Mouse (Mus musculus): ENCODE results near the gene Dedd2.
A peak's percentile ranks its signal among the peaks of the same experiment; 100 is the strongest.

Dedd2 gene

DNA sequence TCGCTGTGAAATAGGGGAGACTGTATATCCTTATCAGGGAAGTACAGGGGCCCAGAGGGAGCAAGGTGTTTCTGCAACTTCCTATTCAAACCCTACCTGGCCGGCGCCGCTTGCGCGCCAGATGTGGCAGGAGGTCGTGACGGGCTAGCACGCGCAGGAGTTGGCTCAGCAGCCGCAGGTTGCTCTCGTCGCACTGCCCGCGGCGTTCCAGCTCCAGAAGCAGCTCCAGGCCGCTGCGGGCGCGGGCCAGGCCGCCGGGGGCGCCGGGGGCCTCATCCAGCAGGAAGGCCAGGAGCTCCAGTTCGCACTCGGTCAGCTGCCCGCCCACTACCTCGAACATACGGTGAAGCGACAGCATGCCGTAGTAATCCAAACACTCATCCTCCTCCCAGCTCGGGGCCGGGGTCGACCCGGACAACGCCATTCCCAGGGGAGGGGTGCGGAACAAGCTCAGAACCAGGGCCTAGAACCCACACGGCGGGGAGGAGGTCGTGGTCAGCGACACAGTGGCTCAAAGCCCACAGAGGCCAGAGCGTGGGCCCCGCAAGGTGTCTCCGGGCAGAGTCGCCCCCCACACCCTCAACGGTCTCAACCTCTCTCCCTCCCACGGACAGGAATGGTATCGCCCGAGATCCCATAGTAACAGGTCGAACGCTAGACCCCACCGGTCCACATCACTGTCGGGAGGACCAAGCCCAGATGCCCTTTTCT is 1.6 kb downstream of the Dedd2 start:
- no peak for DNase-seq (ENCODE audit: low read depth)

DNA sequence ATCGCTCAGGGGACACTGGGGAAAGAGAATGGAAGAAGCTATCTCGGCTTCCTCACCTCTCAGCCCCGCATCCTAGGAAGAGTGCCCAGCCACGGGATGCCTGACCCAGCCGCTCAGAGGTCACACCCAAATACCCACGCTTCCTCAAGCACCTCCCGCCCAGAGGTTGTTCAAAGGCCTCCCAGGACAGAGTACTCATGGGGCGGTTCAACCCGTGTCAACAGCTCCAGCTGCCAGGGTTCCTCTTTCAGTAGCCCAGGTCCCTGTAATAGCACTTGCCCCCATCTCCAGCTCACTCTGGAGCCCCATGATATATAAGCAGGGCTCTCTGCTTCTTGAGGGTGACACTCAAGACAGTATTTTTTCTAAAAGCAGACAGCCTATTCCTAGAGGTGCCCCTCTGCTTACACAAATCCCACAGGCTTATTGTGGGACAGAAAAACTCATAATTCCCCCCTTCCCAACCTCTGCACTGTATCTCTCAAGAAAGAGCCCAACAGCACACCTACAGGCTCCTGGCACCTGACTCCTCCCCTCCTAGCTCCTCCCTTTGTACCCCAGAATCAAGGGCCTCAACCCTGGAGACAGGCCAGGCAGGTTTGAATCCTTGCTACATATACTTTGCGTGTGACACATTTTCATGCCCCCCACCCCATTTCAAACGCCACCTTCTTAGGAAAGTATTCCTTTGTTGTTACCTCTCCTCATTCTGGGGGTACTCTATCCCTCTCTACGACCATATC is 2.6 kb downstream of the Dedd2 start:
- DNase-seq (ENCODE audit: low read depth) = no peak

DNA sequence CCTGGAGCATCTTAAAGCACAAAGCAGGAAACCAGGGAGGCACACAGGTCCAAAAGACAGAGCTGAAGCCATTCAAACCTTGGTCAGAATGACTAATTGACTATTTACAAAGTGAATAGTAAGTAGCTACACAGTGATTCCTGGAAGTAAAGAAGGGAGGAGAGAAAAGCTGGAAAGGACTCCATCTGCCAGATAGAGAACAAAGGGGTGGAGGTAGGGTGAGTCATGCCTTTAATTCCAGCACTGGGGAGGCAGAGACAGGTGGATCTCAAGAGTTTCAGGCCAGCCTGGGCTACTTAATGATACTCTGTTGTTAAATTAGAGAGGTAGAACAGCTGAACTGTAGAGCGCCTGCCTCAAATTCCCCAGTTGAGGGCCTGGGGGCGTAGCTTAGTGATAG is 6.2 kb downstream of the Dedd2 start:
- no peak for DNase-seq (ENCODE audit: low read depth)

DNA sequence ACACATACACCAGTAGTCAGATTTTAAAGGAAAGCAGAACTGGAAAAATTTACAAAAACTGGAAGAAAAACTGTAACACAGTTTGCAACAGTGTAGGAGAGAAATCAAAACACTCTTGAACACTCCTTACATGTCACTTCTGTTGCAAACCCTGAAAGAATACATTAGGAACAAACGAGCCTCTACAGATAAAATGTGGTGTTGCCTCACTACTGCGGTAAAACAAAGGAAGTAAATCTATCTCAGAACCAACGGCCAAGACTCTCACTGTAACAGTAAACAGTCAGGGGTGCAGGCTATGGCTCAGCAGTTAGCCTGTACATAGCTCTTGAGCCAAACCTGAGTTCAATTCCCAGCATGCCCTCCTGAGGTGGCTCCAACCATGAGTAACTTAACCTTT is 7.3 kb downstream of the Dedd2 start:
- DNase-seq (ENCODE audit: low read depth) = no peak

DNA sequence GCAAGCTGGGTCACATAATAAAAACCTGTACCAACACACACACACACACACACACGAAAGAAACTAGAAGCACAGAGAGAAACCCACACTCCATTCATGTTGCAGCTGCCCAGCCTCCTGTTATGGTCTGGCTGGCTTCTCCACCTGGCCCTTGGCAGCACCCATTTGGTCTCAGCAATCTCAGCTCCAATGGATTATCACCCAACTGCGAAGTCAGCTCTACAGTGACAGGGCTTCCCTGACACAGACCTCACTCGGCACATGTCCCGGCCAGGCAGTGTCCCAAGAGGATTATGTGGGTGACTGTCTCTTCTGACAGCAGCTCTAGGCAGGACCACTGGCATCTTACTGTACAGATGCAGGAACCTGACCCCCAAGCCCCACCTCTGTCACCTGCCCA is 9.9 kb downstream of the Dedd2 start:
- no peak for DNase-seq (ENCODE audit: low read depth)

DNA sequence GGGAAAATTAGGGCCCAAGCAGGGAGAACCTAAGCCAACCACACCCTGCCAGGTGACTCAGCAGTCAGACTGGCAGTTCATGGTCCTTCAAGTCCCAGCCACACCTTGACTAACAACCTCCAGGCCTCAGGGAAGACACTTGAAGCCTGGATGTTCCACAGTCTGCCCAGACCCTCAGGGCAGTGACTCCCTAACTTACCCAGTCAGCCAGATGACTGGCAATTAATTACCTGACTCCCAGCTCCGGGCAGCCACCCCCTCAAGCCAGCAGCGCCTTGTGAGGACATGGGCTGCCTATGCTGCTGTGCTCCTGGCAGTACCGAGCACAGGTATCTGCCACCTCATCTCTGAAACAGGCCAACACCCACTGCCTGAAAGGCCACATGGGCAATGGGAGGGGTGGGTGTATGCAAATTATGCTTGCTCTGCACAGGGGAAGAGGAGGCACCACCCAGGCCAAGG is 11.2 kb downstream of the Dedd2 start:
- no peak for DNase-seq (ENCODE audit: low read depth)

DNA sequence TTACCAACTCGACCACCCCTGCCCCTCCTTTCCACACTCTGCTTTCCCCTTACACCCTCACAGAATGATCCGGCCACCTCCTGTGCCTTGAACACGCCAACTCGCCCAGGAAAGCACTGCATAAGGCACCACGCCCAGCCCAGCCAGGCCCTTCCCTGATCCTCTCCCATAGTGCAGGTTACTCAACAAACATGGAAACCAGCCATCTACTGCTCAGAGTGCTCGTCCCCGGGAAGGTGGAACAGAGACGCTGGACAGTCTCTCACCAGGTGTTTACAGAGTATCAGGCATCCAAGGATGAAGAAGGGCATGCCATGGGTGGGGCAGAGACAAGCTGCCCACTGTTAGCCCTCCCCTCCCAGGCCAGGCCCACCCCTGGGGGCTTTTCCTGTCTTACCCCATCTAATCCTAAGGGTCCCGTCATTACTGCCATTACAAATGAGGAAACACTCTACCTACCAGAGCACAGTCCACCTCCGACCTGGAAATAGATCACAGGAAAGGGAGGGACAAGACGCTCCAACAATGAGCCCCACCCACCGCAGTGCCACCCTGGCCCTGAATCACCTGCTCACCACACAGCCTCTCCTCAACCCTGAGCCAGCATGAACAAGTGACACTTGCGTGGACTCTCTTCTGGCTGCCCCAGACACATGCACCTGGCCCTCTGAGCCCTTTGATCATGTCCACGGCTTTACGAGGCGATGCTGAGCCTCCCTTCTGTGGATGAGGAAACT is 14.2 kb downstream of the Dedd2 start:
- no peak for DNase-seq (ENCODE audit: low read depth)

DNA sequence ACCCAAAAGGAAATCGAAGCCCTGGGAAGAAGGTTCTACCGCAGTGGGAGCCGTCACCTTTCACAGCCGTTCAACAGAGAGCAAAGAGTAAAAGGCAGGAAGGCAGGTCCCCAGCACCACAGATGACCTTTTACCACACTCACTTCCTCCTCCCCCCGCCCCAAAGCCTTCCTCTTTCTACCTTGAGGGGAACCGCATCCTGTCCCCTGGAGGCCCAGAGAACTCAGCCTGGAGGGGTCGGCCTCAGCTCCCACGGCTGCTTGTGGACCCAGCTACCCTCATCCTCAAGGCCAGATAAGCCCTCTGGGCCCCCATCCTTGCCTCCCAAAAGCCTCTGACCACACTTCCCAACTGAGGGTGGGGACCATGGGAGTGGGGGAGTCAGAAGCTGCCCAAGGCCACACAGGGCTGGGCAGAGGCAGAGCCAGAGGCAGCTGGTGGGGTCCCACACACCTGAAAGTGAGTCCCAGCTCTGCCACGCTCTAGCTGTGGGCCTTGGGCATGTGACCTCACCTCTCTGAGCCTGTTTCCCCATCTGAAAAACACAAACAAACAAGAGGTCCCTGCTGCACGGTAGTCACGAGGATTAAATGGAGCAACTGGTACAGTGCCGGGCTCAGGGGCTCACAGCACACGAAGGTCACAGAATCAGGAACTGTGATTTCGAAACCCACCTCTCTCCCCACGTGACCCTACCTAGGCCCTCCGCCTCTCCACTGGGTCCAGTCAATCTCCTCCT is 14.9 kb downstream of the Dedd2 start:
- DNase-seq (ENCODE audit: low read depth) = no peak

DNA sequence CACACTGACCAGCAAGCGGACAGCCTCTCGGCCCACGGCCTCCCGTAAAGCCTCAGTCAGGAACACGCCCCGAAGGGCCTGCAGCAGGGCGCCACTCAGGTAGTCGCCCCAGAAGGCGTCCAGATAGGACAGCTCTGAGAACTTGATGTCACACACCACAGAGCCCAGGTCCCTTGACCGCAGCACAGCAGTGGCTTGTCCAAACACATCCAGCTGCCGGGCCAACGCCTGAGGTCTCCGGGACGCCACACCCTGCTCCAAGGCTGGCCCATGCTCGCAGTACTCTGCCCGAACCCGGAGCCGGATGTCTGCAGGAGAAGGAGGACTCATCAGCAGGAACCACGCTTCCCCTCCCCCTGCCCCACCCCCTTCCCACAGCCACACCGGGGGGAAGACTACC is 16.8 kb downstream of the Dedd2 start:
- no peak for DNase-seq (ENCODE audit: low read depth)

DNA sequence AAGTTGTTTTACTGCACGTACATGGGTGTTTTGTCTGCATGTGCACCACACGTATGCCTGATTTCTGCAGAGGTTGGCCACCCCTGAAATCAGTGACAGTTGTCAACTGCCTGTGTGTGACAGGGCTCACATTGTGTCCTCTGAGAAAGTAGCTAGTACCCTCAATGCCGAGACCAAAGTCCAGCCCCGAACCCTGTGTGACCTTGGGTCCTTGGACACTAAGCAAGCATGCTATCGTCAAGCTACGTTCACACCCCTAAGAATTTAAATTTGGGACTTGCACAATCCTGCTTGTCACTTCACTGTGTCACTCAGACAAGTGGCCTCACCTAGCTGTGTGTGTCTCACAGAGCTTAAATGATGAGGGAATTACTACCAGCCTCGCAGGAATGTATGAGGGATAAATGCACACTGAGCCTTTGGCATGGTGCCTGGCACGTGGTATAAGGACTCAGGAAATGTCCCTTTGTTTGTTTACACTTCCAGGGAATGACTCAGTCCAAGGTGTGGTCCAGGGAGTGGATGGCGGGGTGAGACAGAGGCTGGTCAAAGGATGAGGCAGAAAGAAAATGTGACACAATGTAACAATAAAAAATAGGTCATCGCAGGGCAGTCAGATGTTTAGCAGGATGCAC is 22.9 kb downstream of the Dedd2 start:
- no peak for DNase-seq (ENCODE audit: low read depth)

DNA sequence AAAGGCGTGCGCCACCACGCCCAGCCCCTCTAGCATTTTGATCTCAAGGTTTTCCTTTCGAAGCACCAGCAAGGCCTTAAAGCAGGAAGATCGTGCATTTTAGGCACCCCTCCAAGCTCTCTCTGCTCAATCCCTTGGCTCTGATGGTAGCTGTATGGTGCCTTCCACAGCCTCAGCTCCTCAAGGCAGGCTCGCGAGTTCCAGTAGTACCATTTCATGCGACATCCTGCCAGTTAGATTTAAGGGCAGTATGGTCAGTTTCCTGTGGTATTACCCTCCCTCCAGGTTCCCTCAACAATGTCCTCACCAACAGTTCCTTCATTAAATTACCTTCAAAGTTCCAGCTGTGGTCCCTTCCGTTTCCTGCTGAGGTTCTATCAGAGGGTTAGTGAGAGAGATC is 24.3 kb downstream of the Dedd2 start:
- DNase-seq (ENCODE audit: low read depth) = no peak

DNA sequence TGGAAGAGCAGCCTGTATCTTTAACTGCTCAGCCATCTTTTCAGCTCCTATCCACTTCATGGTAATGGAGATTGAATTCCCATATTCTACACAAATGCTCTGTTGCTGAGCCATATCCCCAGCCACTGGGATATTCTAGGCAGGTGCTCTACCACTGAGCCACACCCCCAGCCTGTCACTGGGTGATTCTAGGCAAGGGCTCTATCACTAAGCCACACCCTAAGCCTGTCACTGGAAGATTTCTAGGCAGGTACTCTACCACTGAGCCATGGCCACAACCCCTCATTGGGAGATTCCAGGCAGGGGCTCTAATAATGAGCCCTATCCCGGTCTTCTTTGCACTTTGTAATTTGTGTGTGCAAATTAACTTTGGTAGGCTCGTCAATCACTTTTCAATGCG is 25.3 kb downstream of the Dedd2 start:
- no peak for DNase-seq (ENCODE audit: low read depth)

DNA sequence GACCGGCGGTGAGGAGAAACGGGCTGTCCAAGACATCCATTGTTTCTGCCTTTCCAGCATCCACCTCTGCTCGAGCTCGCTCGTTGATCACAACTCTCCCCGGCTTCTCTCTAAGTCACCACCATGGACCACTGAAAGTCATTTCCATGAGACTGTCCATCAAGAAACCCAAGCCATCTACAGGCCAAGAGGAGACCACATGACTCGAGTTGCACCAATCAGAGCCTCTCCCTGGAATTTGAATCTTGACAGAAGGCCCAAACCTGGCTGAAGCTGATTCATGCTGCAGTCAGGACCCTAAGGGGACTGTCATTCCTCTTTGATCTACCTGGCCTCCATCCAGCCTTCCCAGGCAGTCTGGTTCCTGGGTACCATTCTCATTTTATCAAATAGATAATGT is 28.3 kb downstream of the Dedd2 start:
- DNase-seq (ENCODE audit: low read depth) = no peak

DNA sequence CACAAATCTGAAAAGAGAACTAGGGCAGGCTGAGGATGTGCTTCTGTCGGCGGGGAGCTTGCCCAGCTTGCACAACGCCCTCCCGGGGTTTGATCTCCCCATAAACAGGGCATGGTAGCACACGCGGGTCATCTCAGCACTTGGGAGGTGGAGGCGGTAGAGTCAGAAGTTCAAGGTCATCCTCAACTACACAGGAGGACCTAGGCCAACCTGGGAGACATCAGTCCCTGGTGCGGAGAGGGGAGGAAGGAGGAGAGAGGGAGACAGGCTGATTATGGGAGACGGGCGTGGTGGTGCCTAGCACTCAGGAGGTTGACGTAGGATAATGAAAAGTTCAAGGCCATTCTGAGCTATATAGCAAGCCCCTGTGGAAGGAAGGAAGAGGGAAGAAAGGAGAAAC is 29.6 kb downstream of the Dedd2 start:
- DNase-seq (ENCODE audit: low read depth) = no peak

DNA sequence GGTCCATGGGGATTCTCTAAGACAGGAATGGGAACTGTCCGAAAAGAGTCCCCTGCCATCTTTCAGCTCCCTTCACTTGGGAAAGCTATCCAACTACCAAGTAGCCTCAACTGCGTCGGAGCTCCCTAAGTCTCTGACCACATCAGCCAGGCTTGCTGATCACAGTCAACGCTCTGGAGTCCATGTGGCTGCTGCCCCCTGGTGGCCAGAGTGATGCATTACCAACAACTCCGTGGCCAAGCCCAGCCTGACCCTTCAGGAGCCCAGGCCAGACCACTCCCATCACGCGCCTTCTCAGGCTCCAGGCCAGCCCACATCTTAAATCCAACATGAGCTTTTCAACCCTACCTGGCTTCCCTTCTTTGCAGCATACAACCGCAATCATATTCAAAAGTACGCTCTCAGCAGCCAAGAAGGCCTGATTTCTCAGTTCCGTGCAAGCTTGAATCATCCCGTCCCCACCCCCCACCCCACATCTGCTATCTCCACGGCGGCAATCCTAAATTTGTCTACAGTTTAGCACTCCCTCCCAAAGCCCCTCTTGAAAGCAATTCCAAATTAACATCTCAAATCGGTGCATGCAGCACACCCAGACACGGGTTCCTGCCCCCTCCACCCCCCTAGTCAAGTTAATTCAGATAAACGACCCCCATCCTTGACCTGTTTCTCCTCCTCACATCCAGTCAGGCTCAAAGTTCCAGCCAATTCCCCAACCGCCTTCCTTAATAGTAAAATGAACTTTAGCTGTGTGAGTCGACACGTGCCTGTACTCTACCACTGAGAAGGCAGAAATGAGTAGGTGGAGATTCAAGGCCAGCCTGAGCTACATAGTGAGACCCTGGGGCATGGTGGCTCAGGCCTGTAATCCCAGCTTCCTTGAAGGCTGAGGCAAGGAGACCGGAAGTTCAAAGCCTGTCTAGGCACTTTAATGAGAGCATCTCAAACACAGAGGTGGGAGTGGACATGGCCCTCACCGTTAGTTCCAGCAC is 32.5 kb downstream of the Dedd2 start:
- peak; percentile 68 for DNase-seq (ENCODE audit: low read depth)

DNA sequence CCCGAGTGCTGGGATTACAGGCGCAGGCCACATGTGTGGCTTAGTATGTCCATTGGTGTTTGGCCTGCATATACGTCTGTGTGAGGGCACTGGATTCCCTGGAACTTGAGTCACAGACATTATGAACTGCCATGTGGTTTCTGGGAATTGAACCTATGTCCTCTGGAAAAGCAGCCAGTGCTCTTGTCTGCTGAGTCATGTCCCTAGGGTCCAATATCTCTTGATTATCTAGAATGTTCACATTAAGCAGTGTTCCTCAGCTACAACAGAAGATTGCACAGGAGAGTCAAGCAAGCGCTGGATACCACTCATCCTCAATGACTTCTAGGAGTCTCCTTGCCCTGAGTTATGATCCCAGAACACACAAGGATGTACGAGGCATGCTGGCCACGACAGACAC is 36.3 kb downstream of the Dedd2 start:
- no peak for DNase-seq (ENCODE audit: low read depth)

DNA sequence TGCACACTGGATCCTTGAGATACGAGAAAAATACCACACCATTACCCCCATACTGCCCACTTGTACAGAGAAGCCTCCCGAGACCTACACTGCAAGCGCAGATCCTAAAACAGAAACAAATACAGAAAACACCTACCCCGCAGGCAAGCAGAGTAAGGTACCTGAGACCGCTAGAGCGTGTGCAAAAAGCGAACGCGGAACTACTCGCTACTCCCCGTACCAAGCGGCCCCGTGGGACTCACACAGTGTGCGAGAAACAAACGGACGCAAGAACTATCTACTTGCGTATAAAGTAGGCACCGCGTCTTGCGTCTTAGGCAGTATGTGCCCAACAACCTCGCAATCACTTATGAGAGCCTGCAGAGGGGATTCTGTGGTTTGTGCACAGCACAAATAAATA is 38.6 kb downstream of the Dedd2 start:
- DNase-seq (ENCODE audit: low read depth) = no peak

DNA sequence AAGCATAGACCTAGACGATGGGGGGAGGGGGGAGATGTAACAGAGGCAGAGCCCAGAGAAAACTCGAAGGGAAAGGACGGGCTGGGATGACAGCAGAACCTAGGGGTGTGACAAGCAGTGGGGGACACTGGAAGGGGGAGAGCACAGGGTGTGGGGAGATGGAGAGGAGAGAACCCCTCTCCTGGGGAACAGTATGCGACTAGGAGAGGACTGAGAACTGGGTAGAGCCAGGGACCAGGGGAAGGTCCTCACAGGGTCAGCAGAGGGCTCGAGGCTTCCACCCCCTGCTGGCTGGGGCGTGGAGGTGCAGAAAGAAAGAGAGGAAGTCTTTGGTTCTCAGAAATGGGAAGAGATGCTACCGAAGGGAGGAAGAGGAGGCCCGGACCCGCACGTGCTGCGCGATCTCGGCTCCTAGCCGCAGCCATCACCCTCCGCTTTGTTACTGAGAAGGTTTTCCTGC is 39.1 kb downstream of the Dedd2 start:
- DNase-seq (ENCODE audit: low read depth) = no peak

DNA sequence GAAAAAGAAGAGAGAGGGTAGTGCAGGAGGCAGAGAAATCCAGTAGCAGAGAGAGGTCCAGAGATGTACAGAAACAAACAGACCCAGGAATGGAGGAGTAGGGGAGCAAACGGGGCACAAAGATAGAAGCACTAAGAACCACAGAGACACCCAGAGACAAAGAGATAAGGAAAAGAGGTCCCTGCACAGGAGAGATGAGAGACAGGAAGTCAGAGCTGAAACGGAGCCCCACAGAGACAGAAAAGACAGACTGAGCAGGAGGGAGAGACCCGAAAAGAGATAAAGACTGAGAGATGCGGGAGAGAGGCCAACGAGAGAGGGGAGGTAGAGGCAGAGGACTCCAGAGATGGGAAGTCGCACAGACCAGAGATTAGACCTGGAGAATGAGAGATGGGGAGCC is 39.9 kb downstream of the Dedd2 start:
- no peak for DNase-seq (ENCODE audit: low read depth)

DNA sequence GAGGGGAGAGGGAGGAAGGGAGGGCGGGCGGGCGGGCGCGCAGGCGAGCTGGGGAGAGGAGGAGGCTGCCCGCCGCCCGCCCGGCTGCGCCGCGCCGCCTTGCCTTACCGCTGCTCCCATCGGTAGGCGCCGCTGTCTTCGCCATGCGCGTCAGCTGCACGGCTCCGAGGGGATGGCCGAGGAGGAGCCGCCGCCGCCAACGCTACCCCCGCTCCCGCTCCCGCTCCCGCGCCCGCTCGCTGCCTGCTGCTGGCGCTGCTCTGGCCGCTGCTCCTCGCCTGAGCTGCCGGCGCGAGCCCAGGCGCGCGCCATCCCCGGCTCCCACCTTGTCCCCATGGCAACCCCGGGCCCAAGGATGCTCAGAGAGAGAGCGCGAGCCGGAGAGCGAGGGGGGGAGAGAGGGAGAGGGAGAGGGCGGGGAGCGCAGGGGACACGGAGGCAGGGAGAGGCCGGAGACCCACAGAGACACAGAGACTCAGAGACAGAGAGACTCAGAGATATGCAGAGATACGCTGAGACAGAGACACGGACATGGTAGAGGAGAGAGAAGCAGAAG is 40.7 kb downstream of the Dedd2 start, which contains the start of gene Pou2f2:
Pou2f2 (minus strand) TSS at position 121 of the 556 bp plus-strand sequence.
- DNase-seq (ENCODE audit: low read depth) = no peak
